Mouse (Mus musculus): ENCODE results near the gene Hpse.

Hpse gene

GRCm38 (mm10) chr5:100719235-100720088, at the start of gene Hpse:
TSS of gene Hpse (minus strand) at chr5:100719716.
- CTCF ChIA-PET = no interaction called here

GRCm38 (mm10) chr5:100766026-100766425, 46.5 kb upstream of the Hpse start:
- CTCF ChIA-PET = no interaction called here

GRCm38 (mm10) chr5:100761736-100762135, 42.2 kb upstream of the Hpse start:
- CTCF ChIA-PET = no interaction called here

- CTCF ChIA-PET = no interaction called here
These were observed 40.6 kb upstream of the Hpse start for GRCm38 (mm10) chr5:100760049-100760663.

GRCm38 (mm10) chr5:100758121-100758520, 38.6 kb upstream of the Hpse start:
- CTCF ChIA-PET = no interaction called here

- CTCF ChIA-PET = no interaction called here
These were observed 33.9 kb upstream of the Hpse start for GRCm38 (mm10) chr5:100753407-100753806.

- CTCF ChIA-PET = interaction anchor here (1.0 kb wide), 1 partner anchor 26 kb away, joined by 3 read pairs; no protein-coding TSS in a partner anchor
These were observed 32.1 kb upstream of the Hpse start for GRCm38 (mm10) chr5:100751655-100752054.

GRCm38 (mm10) chr5:100750617-100751255, 31.2 kb upstream of the Hpse start:
- CTCF ChIA-PET = interaction anchor here (1.0 kb wide), 1 partner anchor 25 kb away, joined by 3 read pairs; no protein-coding TSS in a partner anchor

GRCm38 (mm10) chr5:100738802-100739201, 19.3 kb upstream of the Hpse start:
- CTCF ChIA-PET = no interaction called here

- CTCF ChIA-PET = no interaction called here
These were observed 17.4 kb upstream of the Hpse start for GRCm38 (mm10) chr5:100736919-100737318.

- CTCF ChIA-PET = no interaction called here
These were observed 15.0 kb upstream of the Hpse start for GRCm38 (mm10) chr5:100734535-100734934.

GRCm38 (mm10) chr5:100728757-100729156, 9.2 kb upstream of the Hpse start:
- CTCF ChIA-PET = no interaction called here

GRCm38 (mm10) chr5:100726001-100726400, 6.5 kb upstream of the Hpse start:
- CTCF ChIA-PET = interaction anchor here (0.5 to 1.5 kb wide), 4 partner anchors 13 to 155 kb away, joined by 3 to 7 read pairs (median 3); no protein-coding TSS in a partner anchor

GRCm38 (mm10) chr5:100716762-100717161, 2.8 kb downstream of the Hpse start:
- CTCF ChIA-PET = interaction anchor here (0.6 kb wide), 1 partner anchor 160 kb away, joined by 3 read pairs; no protein-coding TSS in a partner anchor

- CTCF ChIA-PET = no interaction called here
These were observed 8.3 kb downstream of the Hpse start for GRCm38 (mm10) chr5:100711219-100711618.

- CTCF ChIA-PET = interaction anchor here (0.7 kb wide), 1 partner anchor 86 kb away, joined by 4 read pairs; no protein-coding TSS in a partner anchor
These were observed 9.5 kb downstream of the Hpse start for GRCm38 (mm10) chr5:100710012-100710411.

- CTCF ChIA-PET = no interaction called here
These were observed 10.5 kb downstream of the Hpse start for GRCm38 (mm10) chr5:100709035-100709434.

- CTCF ChIA-PET = no interaction called here
These were observed 12.8 kb downstream of the Hpse start for GRCm38 (mm10) chr5:100706675-100707074.

- CTCF ChIA-PET = no interaction called here
These were observed 15.2 kb downstream of the Hpse start for GRCm38 (mm10) chr5:100704272-100704671.

- CTCF ChIA-PET = no interaction called here
These were observed 17.2 kb downstream of the Hpse start for GRCm38 (mm10) chr5:100702325-100702724.

GRCm38 (mm10) chr5:100700861-100701620, 18.5 kb downstream of the Hpse start:
- CTCF ChIA-PET = no interaction called here

GRCm38 (mm10) chr5:100697886-100698285, 21.6 kb downstream of the Hpse start:
- CTCF ChIA-PET = no interaction called here
